Mouse (Mus musculus): Measurements from ENCODE around the gene Hist1h2ag.

DNA sequence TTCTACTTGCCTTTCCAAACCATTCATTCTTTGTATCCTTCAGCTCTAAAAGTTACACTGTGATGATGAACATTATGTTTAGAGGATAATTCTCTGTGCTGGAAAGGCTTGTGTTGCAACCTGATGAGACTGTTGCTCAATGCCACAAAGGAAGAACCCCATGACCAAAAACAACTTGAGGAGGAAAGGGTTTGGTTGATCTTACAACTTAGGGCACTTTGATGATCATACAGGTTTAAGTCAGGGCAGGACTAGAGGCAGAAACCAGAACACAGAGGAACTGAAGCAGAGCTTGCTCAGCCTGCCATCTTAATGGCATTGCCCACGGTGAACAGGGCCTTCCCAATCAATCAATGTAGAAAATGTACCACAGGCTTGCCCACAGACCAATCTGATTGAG lies 18.7 kb upstream of the Hist1h2ag start:
- TF ChIP-seq CTCF (IDR thresholded peaks at IDR 0.05; ENCODE audit: insufficient read depth, low read length) (no peak), POLR2A (IDR thresholded peaks at IDR 0.05; ENCODE audit: borderline replicate concordance, extremely low read depth, low read depth, low read length) (no peak)

Data from lung, adult 2 months (tissue).